Mouse (Mus musculus) liver, embryonic 14.5 days (tissue): ENCODE measurements around the gene Vwa1.

Source experiments
- CTCF ChIP-seq: IDR thresholded peaks from 2 replicates; pipeline ENCODE4 v1.5.1; 2016; ENCODE audit warnings: antibody characterized with exemption, low read depth, control low read depth
- EP300 ChIP-seq: IDR thresholded peaks from 2 replicates; pipeline ENCODE4 v1.6.1; 2016; ENCODE audit warnings: antibody characterized with exemption, low read depth

GRCm38 (mm10) chr4:155739741-155740636, 34.5 kb downstream of the Vwa1 start:
- no peak for TF ChIP-seq EP300
- no peak for TF ChIP-seq CTCF
